Mouse (Mus musculus) midbrain, embryonic 15.5 days (tissue): ENCODE data around the gene Etl4. TPM values are rescaled to one million over a fixed set of nuclear protein-coding genes. Genes with fewer than 3 reads are reported as not detected.

Experiments
- ATAC-seq: fragments of 200-750 bp; cut with Nextera tagmentation; replicated peaks from 2 replicates; pipeline ENCODE4 v1.8.0; 2017; ENCODE audit warnings: moderate TSS enrichment
- H3K27ac ChIP-seq: fragments of 300-500 bp; sonication (generic); 2 replicates; pipeline ENCODE4 v1.5.1; 2015; ENCODE audit warnings: mild to moderate bottlenecking, inconsistent platforms
- H3K27me3 ChIP-seq: fragments of 300-500 bp; sonication (generic); replicated peaks from 2 replicates; pipeline ENCODE4 v1.6.1; 2015; ENCODE audit warnings: inconsistent platforms
- H3K36me3 ChIP-seq: fragments of 300-500 bp; sonication (generic); replicated peaks from 2 replicates; pipeline ENCODE4 v1.6.1; 2015; ENCODE audit warnings: inconsistent platforms
- H3K4me1 ChIP-seq: fragments of 300-500 bp; sonication (generic); 2 replicates; pipeline ENCODE4 v1.6.1; 2015; ENCODE audit warnings: inconsistent platforms
- H3K4me2 ChIP-seq: fragments of 300-500 bp; sonication (generic); 2 replicates; pipeline ENCODE4 v1.6.1; 2015; ENCODE audit warnings: inconsistent platforms, mild to moderate bottlenecking, moderate library complexity
- H3K4me3 ChIP-seq: fragments of 300-500 bp; sonication (generic); 2 replicates; pipeline ENCODE4 v1.5.1; 2015; ENCODE audit warnings: mild to moderate bottlenecking, inconsistent platforms
- H3K9ac ChIP-seq: fragments of 300-500 bp; sonication (generic); 2 replicates; pipeline ENCODE4 v1.6.1; 2015; ENCODE audit warnings: mild to moderate bottlenecking, inconsistent platforms
- H3K9me3 ChIP-seq: fragments of 300-500 bp; sonication (generic); 2 replicates; pipeline ENCODE4 v1.6.1; 2016; ENCODE audit warnings: inconsistent platforms
- WGBS: fragments of 180-500 bp; shearing (Covaris S2); methylation state at CpG from one replicate; pipeline ENCODE4 v1.1.7; 2015; ENCODE audit warnings: mixed read lengths; 5-methylcytosine and 5-hydroxymethylcytosine counted together
- polyA plus RNA-seq: library from polyadenylated mRNA; unstranded; fragments of >200 nt; fragmentation: Nextera tagmentation; extraction: Ambion mirVana; gene quantifications from 2 replicates; pipeline ENCODE4 v1.2.1, GENCODE M21; 2015

Etl4 gene
- polyA plus RNA-seq, 1 experiment from 2014 or later, result 3.1 TPM

- ATAC-seq, result peak; percentile 77
- peaks cover 12% of the 10 kb centered on the region for H3K27me3 ChIP-seq
- H3K4me3 ChIP-seq, result peak overlapping the region; percentile 44
- no peaks in the 10 kb centered on the region for H3K36me3 ChIP-seq
- H3K9ac ChIP-seq, result peak overlapping the region; percentile 31
- no peaks in the 10 kb centered on the region for H3K9me3 ChIP-seq
- H3K4me1 ChIP-seq, result peaks cover 18% of the 10 kb centered on the region
- WGBS, result 0% methylated on average over 39 of the region's 39 CpGs
- H3K27ac ChIP-seq, result no peak overlapping the region
- H3K4me2 ChIP-seq, result peak overlapping the region; percentile 99
Measured at GRCm38 (mm10) chr2:20519447-20520098, 610.0 kb downstream of the Etl4 start.

DNA sequence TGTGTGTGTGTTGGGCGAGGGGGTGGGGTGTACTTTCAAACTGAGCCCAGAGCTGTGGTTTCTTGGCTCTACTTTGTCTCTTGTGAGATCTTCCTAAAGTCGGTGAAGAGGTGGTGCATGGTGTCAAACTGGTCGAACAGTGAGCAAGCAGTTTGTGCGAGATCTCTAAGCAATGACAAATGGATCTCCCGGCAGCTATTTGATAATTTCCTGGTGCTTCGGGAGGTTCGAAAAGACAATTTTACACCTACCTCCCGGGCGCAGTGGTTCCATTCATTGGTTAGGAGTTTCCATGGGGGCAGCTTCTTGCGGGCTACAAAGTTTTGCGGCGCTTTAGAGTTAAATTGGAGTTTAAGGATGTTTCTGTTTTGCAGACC, 610.5 kb downstream of the Etl4 start:
- no peaks in the 10 kb centered on the region for H3K9me3 ChIP-seq
- H3K4me3 ChIP-seq, result peak overlapping the region; percentile 44
- H3K9ac ChIP-seq, result no peak overlapping the region
- H3K4me1 ChIP-seq, result peaks cover 18% of the 10 kb centered on the region
- ATAC-seq, result no peak
- H3K27ac ChIP-seq, result no peak overlapping the region
- H3K36me3 ChIP-seq, result no peaks in the 10 kb centered on the region
- under 1% methylated on average over 11 of the region's 12 CpGs for WGBS
- peak overlapping the region; percentile 99 for H3K4me2 ChIP-seq
- peaks cover 12% of the 10 kb centered on the region for H3K27me3 ChIP-seq

- 24% methylated on average over 23 of the region's 23 CpGs for WGBS
- Histone ChIP-seq H3K4me3 (peak overlapping the region; percentile 44), H3K9ac (no peak overlapping the region), H3K27me3 (peaks cover 12% of the 10 kb centered on the region), H3K4me2 (peak overlapping the region; percentile 99), H3K9me3 (no peaks in the 10 kb centered on the region), H3K4me1 (peaks cover 18% of the 10 kb centered on the region), H3K36me3 (no peaks in the 10 kb centered on the region), H3K27ac (no peak overlapping the region)
- ATAC-seq, result peak; percentile 57
Measured at GRCm38 (mm10) chr2:20520636-20521595, 611.3 kb downstream of the Etl4 start.

DNA sequence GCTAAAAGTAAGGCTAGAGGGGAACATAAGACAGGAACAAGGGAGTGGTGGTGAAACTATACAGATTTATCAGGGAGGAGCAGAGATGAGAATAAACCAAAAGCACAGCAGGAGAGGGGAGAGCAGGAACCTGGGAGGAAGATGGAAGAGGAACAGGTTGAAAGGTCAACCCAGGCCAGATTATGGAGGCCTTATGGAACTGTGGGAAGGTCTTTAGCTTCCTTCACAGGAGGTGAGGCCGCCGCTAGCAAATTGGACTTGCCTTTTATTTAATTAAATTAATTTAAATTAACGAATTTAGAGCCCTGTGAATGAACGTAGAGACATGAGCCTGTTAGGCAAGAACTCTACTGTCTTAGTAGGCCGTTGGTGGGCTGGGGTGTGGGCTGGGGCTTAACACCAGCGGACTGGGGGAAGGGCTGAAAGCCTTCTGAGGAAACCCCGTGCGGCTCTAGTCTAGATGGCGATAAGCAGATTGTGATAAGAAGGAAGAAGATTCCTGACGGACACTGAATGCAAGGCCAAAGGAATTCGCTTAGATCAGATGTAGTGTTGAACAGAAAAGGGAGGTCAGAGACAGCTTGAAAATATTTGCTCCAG, 612.2 kb downstream of the Etl4 start:
- ATAC-seq, result no peak
- Histone ChIP-seq H3K36me3 (no peaks in the 10 kb centered on the region), H3K9ac (no peak overlapping the region), H3K9me3 (no peaks in the 10 kb centered on the region), H3K27me3 (peaks cover 12% of the 10 kb centered on the region), H3K4me1 (peaks cover 18% of the 10 kb centered on the region), H3K4me2 (no peak overlapping the region), H3K27ac (no peak overlapping the region), H3K4me3 (no peak overlapping the region)
- whole genome bisulfite sequencing, result 56% methylated on average over 11 of the region's 11 CpGs

- H3K4me3 ChIP-seq, result no peak overlapping the region
- peaks cover 18% of the 10 kb centered on the region for H3K4me1 ChIP-seq
- H3K9me3 ChIP-seq, result no peaks in the 10 kb centered on the region
- H3K4me2 ChIP-seq, result no peak overlapping the region
- ATAC-seq, result no peak
- H3K27ac ChIP-seq, result no peak overlapping the region
- H3K36me3 ChIP-seq, result no peaks in the 10 kb centered on the region
- H3K9ac ChIP-seq, result no peak overlapping the region
- peaks cover 12% of the 10 kb centered on the region for H3K27me3 ChIP-seq
- WGBS, result 90% methylated on average over 3 of the region's 3 CpGs
Measured at GRCm38 (mm10) chr2:20523636-20524035, 614.1 kb downstream of the Etl4 start.

- WGBS, result 25% methylated on average over 4 of the region's 4 CpGs
- no peak for ATAC-seq
Measured at GRCm38 (mm10) chr2:20525879-20526593, 616.5 kb downstream of the Etl4 start.

DNA sequence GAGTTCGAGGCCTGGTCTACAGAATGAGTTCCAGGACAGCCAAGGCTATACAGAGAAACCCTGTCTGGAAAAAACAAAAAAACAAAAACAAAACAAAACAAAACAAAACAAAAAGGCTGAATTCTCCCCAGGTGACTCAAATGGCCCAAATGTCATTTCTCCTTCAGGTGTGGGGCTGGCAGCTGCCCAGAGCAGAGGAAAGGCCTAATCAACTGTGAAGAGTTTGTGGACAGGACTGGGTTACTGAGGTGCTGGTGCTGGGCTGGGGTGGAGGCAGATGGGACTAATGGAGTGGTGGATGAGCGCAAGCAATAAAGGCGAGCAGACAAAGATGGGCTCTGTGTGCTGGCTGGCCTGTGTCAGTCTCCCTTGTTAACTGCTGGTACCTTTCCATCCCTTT, 617.3 kb downstream of the Etl4 start:
- 96% methylated on average over 3 of the region's 3 CpGs for WGBS
- no peak overlapping the region for H3K9ac ChIP-seq
- H3K4me2 ChIP-seq, result no peak overlapping the region

More at GRCm38 (mm10) chr2:20525879-20526593, 616.5 kb downstream of the Etl4 start:
- Histone ChIP-seq H3K9me3 (no peaks in the 10 kb centered on the region), H3K9ac (no peak overlapping the region), H3K4me2 (no peak overlapping the region), H3K27ac (no peak overlapping the region), H3K4me1 (no peaks in the 10 kb centered on the region), H3K27me3 (0 out of 2 replicates have a peak, but pooled peaks cover 3% of the 10 kb centered on the region), H3K4me3 (no peak overlapping the region), H3K36me3 (no peaks in the 10 kb centered on the region)

GRCm38 (mm10) chr2:20532623-20533022, 623.0 kb downstream of the Etl4 start:
- H3K9me3 ChIP-seq, result no peaks in the 10 kb centered on the region
- no peak overlapping the region for H3K4me3 ChIP-seq
- no peak overlapping the region for H3K27ac ChIP-seq
- no peak overlapping the region for H3K9ac ChIP-seq
- H3K4me2 ChIP-seq, result no peak overlapping the region
- H3K4me1 ChIP-seq, result no peaks in the 10 kb centered on the region
- 73% methylated on average over 3 of the region's 3 CpGs for WGBS
- H3K36me3 ChIP-seq, result no peaks in the 10 kb centered on the region
- ATAC-seq, result no peak
- no peaks in the 10 kb centered on the region for H3K27me3 ChIP-seq

More for the DNA sequence above, 617.3 kb downstream of the Etl4 start:
- ATAC-seq, result no peak
- Histone ChIP-seq H3K27ac (no peak overlapping the region), H3K36me3 (no peaks in the 10 kb centered on the region), H3K27me3 (no peaks in the 10 kb centered on the region), H3K9me3 (no peaks in the 10 kb centered on the region), H3K4me1 (no peaks in the 10 kb centered on the region), H3K4me3 (no peak overlapping the region)

- Histone ChIP-seq H3K27me3 (no peaks in the 10 kb centered on the region), H3K4me1 (no peaks in the 10 kb centered on the region), H3K27ac (no peak overlapping the region), H3K9ac (no peak overlapping the region), H3K4me2 (no peak overlapping the region), H3K4me3 (no peak overlapping the region), H3K36me3 (no peaks in the 10 kb centered on the region), H3K9me3 (no peaks in the 10 kb centered on the region)
- WGBS, result 51% methylated on average over 6 of the region's 6 CpGs
- ATAC-seq, result no peak
Measured at GRCm38 (mm10) chr2:20537785-20538184, 628.2 kb downstream of the Etl4 start.

DNA sequence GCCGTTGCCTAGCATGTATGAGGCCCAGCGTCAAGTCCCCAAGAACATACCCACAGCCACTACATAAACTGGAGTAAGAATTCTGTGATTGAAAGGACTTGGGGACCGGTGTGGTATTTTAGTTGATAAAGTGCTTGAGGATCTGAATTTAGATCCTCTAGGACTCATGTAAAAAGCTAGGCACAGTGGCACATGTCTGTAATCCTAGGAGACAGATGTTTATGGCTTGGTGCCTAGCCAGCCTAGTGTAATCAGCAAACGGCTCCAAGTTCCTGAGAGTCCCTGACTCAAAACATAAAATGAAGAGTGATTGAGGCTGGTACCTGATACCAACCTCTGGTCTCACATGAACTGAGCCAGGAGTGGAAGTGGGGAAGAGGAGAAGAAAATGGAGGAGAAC, 629.3 kb downstream of the Etl4 start:
- WGBS, result 91% methylated on average over 4 of the region's 4 CpGs
- H3K9ac ChIP-seq, result no peak overlapping the region
- H3K27me3 ChIP-seq, result no peaks in the 10 kb centered on the region
- no peaks in the 10 kb centered on the region for H3K9me3 ChIP-seq
- no peak overlapping the region for H3K4me3 ChIP-seq
- H3K36me3 ChIP-seq, result no peaks in the 10 kb centered on the region
- H3K4me1 ChIP-seq, result no peaks in the 10 kb centered on the region
- no peak overlapping the region for H3K4me2 ChIP-seq
- H3K27ac ChIP-seq, result no peak overlapping the region
- ATAC-seq, result no peak

DNA sequence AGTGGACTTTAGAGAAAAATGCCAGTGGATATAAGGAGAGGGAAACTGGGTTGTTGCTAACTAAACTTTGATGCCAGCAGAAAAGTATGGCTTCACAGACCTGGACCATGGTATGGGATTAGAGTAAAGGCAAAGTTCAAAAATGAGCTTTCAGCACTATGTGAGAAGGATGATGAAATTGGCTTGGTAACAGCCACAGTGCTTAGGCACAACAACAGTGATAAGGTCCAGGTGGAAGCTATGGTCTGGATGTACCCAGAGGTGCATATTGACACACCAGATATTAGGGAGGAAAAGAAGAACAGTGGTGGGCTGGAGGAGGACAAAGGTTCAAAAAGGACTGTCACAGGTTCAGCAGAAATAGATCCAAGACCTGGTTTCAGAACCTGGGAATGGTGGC, 631.7 kb downstream of the Etl4 start:
- no peak overlapping the region for H3K4me2 ChIP-seq
- no peak overlapping the region for H3K9ac ChIP-seq
- H3K4me1 ChIP-seq, result peaks cover 3% of the 10 kb centered on the region
- H3K4me3 ChIP-seq, result no peak overlapping the region
- no peaks in the 10 kb centered on the region for H3K36me3 ChIP-seq
- no peak for ATAC-seq
- no peak overlapping the region for H3K27ac ChIP-seq
- no peaks in the 10 kb centered on the region for H3K9me3 ChIP-seq
- no peaks in the 10 kb centered on the region for H3K27me3 ChIP-seq

DNA sequence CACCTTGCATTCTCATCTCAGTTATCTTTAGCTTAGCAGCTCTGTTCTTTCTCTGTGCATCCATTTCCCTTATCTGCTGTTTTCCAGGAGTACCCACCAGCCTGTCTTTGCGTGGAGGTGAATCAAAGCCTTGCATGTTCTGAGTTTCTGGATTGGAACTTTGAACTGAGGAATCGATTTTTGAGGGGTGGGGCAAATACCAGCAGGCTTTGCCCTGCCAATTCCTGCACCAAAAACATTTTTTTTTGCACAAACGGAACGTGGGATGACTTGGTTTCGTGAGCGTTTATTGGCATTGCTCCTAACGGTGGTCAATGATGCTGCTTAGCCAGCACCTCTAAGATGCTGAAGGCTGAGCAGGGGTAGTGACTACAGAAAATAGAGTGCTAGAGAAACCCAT, 632.7 kb downstream of the Etl4 start:
- Histone ChIP-seq H3K4me1 (peaks cover 13% of the 10 kb centered on the region), H3K9ac (no peak overlapping the region), H3K9me3 (no peaks in the 10 kb centered on the region), H3K36me3 (no peaks in the 10 kb centered on the region), H3K27me3 (no peaks in the 10 kb centered on the region), H3K4me3 (no peak overlapping the region), H3K4me2 (no peak overlapping the region), H3K27ac (no peak overlapping the region)
- ATAC-seq, result no peak
- WGBS, result 88% methylated on average over 7 of the region's 7 CpGs
